Mouse (Mus musculus): ENCODE measurements around the gene Pcsk6.

DNA sequence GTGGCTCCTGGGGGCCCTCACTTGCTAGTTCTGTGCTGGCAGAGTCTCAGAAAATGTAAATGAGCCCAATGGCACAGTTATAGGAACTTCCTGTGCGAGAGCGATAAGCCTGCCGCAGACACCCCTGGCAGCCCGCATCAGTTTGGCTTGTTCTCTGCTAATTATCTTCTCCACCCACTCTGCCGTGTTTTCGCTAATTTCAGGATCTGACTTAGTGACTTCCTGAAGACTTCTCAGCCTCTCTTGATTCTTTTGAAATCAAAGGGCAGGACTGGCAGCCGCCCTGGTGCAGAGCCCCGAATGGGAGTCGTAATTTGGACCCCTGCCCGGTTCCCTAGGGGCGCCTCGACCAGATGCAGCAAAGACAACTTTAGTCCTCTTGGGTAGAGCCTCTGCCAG is 19.8 kb downstream of the Pcsk6 start:
- TF ChIP-seq POLR2A (IDR thresholded peaks at IDR 0.05; ENCODE audit: control insufficient read depth, low read depth, low read length) (no peak), CTCF (IDR thresholded peaks at IDR 0.05; ENCODE audit: control insufficient read depth, insufficient read depth, insufficient replicate concordance, low read depth, low read length) (no peak)

Data from testis, adult 2 months (tissue).